Mouse (Mus musculus): ENCODE results near the gene Rangap1. TPM values are rescaled to one million over a fixed set of nuclear protein-coding genes. Genes with fewer than 3 reads are reported as not detected.

Rangap1 gene
- total RNA-seq, 2 experiments from 2014 or later, result 53.6 to 62.6 TPM

DNA sequence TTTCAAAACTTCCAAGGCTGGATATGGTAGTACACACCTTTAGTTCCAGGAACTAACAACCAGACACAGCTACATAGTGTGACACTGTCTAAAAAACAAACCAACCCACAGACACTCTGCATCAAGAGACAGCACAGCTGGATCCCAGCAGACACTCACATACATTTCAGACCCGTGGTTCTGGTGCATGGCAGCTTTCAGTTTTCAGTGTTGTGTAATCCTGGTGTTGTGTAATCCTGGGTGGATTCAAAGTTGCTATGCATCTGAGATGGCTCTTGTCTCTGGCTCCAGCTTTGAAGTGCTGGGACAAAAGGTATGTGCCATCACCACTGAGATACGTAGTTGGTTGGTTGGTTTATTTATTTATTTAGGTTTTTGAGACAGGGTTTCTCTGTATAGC, 46.8 kb downstream of the Rangap1 start:
- no peak for DNase-seq (ENCODE audit: low spot score in 2 of 2)

DNA sequence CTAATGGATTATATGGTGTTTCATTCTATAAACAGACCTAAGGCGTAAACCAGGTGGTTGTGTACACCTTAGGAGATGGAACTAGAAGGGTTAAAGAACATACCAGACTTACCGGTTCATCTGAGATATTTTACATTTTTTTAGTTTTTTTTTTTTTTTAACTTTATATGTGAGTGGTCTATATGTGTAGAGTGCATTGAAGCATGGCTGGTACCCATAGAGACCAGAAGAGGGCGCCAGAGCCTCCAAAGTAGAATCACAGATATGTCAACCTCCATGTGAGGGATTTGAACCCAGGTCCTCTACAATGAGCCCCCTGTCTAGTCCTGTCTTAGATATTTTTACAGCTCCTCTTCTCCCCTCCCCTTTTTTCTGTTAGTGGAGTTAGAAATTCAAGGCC, 47.5 kb downstream of the Rangap1 start:
- no peak for DNase-seq (ENCODE audit: low spot score in 2 of 2)

DNA sequence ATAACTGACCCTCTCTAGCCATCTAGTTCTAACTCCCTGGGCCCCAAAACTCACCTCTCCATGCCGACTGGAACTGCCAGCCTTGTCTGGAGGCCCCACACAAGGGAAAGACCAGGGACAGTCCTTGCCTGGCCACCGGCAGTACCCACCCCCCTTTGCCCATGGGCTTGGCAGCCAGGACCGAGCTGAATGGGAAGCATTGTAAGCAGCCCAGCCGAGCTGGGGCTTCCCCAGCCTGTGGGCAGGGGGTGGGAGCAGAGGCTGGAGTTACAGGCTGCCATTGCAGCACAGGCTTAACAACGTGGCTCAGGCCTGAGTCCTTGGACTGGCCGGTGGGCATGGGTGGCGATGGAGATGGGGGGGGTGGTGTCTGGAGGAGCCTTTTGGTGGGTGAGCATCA, 48.2 kb downstream of the Rangap1 start, which contains the start of gene Chadl:
Gene Chadl (minus strand): TSS at position 113 of the 400 bp plus-strand sequence.
- DNase-seq (ENCODE audit: low spot score in 2 of 2), result no peak

DNA sequence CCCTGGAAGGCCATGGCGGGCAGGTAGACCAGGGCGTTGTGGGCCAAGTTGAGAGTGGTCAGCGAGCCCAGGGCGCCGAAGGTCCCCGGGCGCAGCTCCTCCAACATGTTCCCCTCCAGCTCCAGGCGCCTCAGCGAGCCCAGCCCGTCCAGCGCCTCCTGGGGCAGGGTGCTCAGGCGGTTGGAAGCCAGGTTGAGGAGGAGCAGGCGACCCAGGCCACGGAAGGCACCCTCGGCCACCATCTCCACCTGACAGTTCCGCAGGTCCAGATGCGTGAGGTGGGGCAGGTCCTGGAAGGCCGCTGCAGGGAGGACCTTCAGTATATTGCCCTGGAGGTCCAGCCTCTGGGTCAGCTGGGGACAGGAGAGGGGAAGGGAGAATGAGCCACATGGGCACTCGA, 50.4 kb downstream of the Rangap1 start:
- DNase-seq (ENCODE audit: low spot score in 2 of 2), result no peak

DNA sequence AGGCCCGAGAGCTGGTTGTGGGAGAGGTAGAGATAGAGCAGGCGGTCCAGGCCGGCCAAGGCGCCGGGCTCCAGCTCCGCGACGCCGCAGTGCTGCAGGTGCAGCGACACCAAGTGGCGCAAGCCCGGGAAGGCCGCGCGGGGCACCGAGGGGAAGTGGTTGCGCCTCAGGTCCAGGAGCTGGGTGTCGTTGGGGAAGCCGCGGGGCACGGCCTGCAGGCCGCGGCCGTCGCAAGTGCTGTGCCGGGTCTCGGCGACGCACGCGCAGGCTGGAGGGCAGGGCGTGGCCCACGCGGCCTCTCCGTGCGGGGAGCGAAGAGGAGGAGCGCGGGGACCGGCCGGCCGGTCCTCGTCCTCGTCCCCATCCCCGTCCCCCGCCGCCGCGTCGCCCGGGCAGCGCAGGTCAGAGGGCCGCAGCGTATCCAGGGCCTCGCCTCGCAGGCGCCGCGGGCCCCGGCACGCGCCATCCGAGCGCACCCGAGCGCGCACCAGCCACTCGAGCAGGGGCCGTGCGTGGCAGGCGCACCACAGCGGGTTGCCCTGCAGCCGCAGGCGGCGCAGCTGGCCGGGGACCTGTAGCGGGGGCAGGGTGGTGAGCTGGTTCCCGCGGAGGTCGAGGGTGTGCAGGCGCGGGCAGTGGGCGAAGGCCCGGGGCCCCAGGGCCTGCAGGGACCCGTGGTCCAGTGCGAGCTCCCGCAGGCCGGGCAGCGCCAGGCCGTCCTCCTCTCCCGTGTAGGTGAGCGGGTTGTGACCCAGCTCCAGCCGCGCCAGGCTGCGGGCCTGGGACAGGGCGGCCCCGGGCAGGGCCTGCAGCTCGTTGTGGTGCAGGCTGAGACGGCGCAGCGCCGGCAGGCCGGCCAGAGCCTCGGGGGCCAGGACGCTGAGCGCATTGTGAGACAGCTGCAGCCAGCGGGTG, 51.1 kb downstream of the Rangap1 start:
- DNase-seq (ENCODE audit: low spot score in 2 of 2), result peak; percentile 57 to 74

DNA sequence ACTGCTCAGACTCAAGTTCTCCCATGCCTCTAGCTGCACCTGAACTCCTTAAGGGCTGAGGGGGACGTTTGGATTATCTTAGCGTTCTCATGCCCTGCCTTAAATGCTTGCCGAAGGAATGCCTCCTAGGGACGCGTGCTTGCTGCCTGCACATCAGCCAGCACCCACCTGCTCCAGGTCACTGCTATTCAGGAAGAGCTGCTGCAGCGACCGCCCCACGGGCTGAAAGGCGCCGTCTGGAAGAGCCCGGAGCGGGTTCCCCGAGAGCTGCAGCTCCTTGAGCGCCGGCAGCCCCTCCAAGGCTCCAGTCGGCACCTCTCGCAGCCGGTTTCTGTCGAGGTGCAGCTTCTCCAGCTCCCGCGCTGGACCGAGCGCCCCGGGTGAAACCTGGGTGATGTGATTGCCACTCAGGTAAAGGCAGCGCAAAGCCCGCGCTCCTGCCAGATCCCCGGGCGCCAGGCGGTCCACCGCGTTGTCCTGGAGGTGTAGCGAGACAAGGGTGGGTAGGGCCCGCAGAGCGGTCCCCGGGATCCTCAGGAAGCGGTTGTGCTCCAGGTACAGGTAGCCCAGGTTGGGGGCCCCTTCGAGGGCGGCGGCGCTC, 51.9 kb downstream of the Rangap1 start:
- DNase-seq (ENCODE audit: low spot score in 2 of 2), result no peak

DNA sequence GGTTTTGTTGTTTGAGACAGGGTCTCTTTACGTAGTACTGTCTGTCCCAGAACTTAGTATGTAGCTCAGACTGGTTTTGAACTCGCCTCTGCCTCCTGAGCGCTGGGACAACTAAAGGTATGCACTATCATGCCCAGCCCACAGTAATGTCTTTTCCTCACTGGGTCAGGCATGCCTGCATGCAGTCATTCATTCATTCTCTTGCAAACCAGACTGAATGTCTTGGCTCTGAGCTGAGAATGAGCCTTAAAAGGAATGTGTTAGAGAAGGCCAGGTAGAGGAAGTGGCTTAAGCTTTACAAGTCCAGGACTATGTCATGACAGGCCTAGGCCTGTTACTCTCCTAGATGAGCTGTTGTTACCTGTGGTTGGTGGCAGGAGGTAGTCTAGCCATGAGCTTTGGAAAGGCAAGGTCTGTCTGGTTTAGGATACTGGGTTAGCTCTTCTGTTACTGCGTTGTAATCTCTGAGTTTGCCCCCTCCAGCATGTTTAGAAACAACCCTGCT, 65.0 kb downstream of the Rangap1 start:
- DNase-seq (ENCODE audit: low spot score in 2 of 2), result no peak

DNA sequence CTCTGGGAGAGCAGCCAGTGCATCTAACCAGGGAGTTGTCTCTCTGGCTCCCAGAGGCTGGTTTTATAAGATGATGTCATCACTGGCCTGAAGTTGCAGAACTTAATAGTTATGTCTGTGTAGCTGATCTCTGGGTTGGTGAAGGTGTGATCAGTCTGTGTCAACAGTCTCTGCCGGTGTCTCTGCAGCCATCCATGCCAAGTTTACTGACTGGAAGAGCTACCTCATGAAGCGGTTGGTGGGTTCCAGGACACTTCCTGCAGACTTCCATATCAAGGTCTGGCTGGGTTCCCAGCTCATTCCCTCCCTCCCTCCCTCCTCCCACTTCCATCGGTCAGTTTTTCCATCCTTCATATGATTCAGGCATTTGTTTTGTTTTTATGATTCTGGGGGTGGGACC, 68.7 kb downstream of the Rangap1 start:
- DNase-seq (ENCODE audit: low spot score in 2 of 2), result no peak

DNA sequence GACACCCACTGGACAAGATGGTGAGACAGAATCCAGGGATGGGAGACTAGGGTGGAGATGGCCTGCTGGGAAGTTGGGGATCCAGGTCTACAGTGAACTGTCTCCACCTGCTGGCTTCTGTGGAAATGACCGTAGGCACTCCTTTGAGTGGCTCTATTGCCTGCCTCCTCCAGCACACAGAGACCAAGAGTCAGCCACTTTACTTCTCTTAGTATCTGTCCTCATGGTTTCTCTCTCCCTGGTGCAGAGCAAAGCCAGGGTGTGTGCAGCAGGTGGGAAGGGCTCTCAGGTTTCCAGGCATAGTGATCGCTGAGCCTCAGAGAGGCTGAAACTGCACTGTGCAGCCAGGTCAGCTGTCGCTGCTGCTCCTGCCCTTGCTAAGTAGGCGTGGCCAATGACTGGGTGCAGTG, 75.1 kb downstream of the Rangap1 start:
- DNase-seq (ENCODE audit: low spot score in 2 of 2), result no peak

DNA sequence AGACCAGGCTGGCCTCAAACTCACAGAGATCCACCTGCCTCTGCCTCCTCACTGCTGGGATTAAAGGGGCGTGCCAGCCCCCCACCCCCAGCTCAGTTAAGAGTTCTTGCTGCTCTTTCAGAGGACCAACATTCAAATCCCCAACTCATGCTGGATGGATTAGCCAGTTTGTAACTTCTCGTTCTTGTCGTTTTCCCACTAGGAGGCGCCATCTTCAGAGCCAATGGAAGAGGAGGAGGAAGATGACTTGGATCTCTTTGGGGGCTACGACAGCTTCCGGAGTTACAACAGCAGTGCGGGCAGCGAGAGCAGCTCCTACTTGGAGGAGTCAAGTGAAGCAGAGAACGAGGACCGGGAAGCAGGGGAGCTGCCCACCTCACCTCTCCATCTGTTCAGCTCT, 78.4 kb downstream of the Rangap1 start:
- no peak for DNase-seq (ENCODE audit: low spot score in 2 of 2)

DNA sequence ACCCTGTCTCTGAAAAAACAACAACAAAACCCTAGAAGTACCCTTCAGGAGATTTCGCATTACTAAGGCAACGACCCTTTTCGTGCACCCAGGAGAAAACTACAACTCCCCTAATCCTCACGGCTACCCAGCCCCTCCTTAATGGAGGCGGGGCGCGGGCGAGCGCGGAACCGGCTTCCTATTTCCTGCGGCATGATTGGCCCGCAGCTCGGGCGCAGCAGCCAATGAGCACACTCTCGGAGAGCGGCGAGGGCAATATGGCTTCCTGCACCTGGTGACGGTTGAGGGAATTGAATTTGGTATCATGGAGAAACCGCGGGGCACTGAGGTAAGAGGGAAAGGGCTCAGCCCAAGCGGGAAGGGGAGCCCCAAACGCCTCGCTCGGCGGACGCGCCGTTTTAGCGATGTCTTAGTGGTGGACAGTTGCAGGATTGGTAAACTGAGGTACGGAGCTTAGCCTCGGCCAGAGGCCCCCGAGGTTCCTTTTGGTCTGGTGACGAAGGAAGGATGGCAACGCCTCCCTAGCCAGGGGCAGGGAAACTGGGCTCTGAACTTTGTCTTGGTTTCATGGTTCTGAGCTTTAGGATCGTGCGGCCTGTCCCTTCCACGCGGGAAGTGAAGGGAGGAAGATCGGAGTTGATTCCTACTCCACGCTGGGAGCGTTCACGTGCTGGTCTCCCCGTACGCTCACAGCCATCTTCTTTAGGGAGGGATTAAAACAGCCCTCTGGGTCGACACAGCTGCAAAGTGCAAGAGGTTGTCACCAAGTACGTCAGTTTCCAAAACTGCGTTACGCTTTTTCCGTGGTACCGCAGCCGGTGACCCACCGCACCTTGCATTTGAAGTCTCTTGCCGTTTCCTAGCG, 81.4 kb downstream of the Rangap1 start, which contains the start of gene L3mbtl2:
Gene L3mbtl2 (plus strand): TSS at position 193 of the 865 bp plus-strand sequence.
- DNase-seq (ENCODE audit: low spot score in 2 of 2), result peak; percentile 74 to 77

DNA sequence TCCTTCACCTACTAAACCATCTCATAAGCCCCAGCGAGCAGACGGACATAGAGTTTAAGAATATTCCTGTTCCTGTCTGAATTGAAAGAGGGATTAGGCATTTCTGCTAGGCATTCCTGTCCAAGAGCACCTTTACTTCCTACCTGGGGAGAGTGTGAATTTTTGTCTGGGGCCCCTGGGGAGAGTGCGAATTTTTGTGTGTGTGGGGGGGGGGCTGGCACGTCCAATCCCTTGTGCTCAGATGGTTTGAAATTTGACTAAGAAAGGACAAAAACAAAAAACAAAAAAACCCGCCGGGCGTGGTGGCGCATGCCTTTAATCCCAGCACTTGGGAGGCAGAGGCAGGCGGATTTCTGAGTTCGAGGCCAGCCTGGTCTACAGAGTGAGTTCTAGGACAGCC, 82.0 kb downstream of the Rangap1 start:
- no peak for DNase-seq (ENCODE audit: low spot score in 2 of 2)

DNA sequence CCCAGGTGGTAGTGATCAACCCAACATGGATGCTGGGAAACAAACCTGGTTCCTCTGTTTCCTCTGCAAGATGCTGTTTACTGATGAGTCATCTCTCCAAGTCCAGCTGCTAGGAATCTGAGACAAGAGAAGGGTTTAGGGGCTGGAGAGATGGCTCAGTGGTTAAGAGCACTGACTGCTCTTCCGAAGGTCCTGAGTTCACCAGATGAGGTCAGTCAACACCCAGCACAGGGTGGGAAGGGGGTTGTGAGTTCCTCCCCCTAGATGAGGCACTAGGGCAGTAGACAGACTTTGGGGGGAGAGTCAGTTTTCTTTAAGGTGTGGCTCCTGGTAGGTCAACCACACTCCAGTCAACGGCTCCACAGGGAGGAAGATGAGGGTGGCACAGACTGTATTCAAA, 83.6 kb downstream of the Rangap1 start:
- DNase-seq (ENCODE audit: low spot score in 2 of 2), result no peak

Other genes with a start within 250 kb of the Rangap1 start
- 10 to 100 TPM; 78.9 to 84.0 TPM for gene Ep300, start 160.2 kb downstream of the Rangap1 start, total RNA-seq (2021)
- gene L3mbtl2, start 81.6 kb downstream of the Rangap1 start, total RNA-seq (2021), result 10 to 100 TPM; 22.7 to 23.6 TPM
- gene Chadl, start 48.2 kb downstream of the Rangap1 start, total RNA-seq (2021), result 1 to 10 TPM; 3.9 to 4.3 TPM
- 10 to 100 TPM; 94.6 to 98.5 TPM for gene Zc3h7b, start 473 bp downstream of the Rangap1 start, total RNA-seq (2021)
- gene Tef, start 56.9 kb upstream of the Rangap1 start, total RNA-seq (2021), result 10 to 100 TPM; 84.6 to 86.1 TPM
- 10 to 100 TPM; 66.2 to 67.2 TPM for gene Tob2, start 113.3 kb upstream of the Rangap1 start, total RNA-seq (2021)
- 10 to 100 TPM; 62.7 to 71.2 TPM for gene Phf5a, start 126.4 kb upstream of the Rangap1 start, total RNA-seq (2021)
- gene Aco2, start 126.8 kb upstream of the Rangap1 start, total RNA-seq (2021), result 100 to 1,000 TPM; 498 to 540 TPM
- 10 to 100 TPM; 25.3 to 27.9 TPM for gene Polr3h, start 180.7 kb upstream of the Rangap1 start, total RNA-seq (2021)
- gene Csdc2, start 191.2 kb upstream of the Rangap1 start, total RNA-seq (2021), result 10 to 100 TPM; 52.8 to 55.7 TPM
- gene Pmm1, start 215.4 kb upstream of the Rangap1 start, total RNA-seq (2021), result 100 to 1,000 TPM in 1 of 2 experiments, 10 to 100 TPM in 1; 94.6 to 101 TPM
- not detected for gene 1700029P11Rik, start 235.0 kb upstream of the Rangap1 start, total RNA-seq (2021)
- 10 to 100 TPM; 89.4 to 92.6 TPM for gene Xrcc6, start 242.3 kb upstream of the Rangap1 start, total RNA-seq (2021)